Mouse (Mus musculus) heart, adult 11 months (tissue): ENCODE measurements at regions not wholly inside any gene's neighbourhood (a gene's known extent, or its start where the extent isn't known, plus 50 kb on each side); places are given as distances from the start of the nearest gene placed in this dataset.

ENCODE experiments used
- DNase-seq: peaks from one replicate; pipeline ENCODE4 v3.0.0; 2022

DNA sequence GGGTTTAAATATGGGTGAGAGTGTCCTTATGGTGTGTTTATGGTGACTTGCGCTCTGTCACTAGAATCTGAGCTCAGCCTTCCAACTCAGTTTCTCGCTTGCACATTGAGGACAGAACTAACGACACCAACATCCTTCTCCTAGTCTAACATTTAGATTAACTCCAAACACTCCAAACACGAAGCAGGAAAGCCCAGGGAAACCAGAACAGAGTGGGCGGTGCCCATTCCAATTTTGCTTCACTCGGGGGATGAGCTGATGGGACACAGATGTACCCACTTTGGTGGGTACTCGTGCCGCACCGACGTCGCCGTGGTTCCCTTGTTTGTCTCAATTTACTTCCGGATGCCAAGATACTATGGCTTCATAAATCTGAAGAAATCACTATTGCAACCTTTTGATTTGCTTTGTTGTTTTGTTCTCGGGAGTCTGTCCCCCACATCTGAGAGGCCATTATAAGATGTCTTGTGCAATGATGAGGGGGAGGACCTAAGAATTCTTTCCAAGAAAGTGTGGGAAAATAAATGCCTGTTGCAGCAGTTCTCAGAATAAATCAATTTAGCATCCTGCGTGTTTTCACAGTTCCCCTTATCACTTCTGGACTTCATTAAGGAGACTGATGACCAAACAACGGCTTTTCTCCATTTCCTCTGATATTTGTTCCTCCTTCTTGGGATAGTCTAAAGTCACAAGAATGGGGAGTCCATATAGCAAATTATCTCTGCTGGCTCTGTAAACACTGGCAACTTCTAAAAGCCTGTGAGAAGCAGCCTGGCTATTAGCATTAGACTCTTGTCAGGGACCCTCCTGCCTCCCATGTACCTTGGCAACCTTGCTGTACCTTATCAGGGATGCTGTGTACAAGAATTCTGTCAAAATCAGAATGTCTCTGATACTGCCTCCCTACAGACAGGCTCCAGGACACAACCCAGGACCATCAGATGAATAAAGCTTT lies 96.2 kb upstream of the Klf9 start:
- peak; percentile 92 for DNase-seq

GRCm38 (mm10) chr19:23051456-23051855 lies 89.6 kb upstream of the Klf9 start:
- DNase-seq: no peak

- DNase-seq: peak; percentile 97
Observed at GRCm38 (mm10) chr19:23054440-23054839, 86.6 kb upstream of the Klf9 start.

- DNase-seq: peak; percentile 92
Observed at GRCm38 (mm10) chr19:23055916-23056805, 84.9 kb upstream of the Klf9 start.

DNA sequence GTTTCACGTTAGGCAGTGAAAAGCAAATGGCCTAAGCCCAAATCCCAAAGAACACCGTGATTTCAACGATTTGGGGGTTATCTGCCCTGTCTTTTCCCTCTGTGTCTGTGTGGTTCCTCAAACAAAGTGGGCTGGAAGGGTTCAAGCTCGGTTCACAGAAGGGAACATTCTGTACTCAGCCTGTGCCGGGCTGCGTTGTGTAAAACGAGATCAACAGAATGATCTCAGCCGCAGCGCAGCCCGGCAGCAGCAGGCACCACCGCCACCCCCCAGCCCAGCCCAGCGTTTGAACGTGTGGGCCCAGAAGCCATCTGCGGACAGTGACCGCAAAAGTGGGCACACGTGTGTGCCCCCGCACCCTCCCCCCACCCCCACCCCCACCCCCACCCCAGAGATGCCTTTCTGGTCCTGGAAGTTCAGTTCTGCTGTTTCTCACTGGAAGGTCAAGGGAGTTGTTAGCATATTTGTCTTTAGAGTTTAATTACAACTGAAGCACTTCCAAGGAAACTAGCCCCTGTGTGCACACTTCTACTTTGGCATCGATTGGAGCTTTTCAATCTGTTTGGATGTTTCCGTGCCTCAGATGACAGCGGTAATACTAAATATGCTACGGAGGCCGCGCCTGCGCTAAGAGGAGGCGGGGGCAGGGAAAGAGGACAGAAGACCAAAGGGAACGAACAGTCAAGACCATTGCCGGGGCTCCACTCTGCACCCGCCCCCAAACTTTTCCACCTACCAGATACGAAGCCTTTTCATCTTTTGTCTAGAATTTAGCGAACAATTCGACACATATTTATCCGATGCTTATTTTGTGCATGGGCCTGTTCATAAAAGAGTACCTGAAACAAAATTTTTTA lies 83.9 kb upstream of the Klf9 start:
- peak; percentile 99 for DNase-seq

- DNase-seq: peak; percentile 96
Observed at GRCm38 (mm10) chr19:23057739-23058501, 83.1 kb upstream of the Klf9 start.

GRCm38 (mm10) chr19:23058502-23058900 lies 82.5 kb upstream of the Klf9 start:
- DNase-seq: peak; percentile 94

- peak; percentile 88 for DNase-seq
Observed at GRCm38 (mm10) chr19:23061081-23061640, 79.9 kb upstream of the Klf9 start.

DNA sequence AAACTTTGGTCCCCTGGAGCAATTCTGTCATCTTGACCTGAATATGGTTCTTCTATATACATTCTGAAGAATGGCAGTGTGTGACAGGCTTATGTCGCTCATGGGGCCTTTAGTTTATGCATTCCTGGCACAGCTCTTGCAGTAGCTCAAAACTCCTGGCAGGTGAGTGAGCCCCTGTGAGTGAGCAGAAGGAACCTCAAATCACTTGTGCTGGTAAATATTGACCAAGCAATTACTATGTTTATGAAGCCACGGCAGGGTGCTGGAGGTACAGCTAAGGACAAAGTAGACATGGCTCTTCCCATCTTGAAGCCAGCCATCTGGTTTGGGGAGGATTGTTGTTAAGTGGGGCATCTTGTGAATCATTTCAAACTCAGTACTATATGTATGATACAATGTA lies 79.1 kb upstream of the Klf9 start:
- DNase-seq: no peak

- DNase-seq: no peak
Observed at GRCm38 (mm10) chr19:23062851-23063250, 78.2 kb upstream of the Klf9 start.

- DNase-seq: peak; percentile 98
Observed at GRCm38 (mm10) chr19:23065548-23065947, 75.5 kb upstream of the Klf9 start.

DNA sequence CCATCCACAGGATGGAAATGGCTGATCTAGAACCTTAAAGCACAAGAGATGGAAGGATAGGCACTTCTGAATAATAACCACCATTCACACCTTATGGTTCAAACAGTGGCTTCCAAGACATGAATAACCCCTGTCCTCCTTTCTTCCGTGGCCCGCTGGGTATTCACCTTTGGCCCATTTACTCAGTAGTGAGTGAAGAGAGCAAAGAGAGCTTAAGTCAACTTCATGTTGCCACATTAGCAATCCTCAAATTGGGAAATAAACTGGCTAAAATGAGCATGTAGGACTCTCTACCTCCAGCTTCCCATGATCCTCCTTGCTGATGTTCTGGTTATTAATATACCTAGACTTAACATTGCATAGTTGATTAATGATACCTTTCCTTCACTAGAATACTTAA lies 74.3 kb upstream of the Klf9 start:
- DNase-seq: no peak

DNA sequence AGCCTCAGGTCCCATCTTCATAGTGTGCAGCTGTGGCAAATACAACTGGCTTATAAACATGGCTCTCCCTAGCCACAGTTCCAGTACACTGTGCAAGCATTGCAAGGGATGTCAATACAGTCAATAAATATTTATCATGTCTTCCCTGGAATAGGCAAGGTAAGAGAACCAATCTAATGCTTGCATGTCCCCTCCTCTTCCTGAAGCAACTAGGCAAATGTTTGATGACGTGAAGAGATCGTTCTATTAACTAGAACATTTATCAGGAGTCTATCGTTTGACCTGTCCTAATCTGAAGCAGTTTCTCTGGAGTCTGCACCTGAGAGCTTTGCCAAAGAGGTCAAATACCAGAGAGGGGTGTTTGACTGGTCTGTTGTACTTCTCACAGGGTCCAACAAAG lies 72.4 kb upstream of the Klf9 start:
- DNase-seq: no peak

DNA sequence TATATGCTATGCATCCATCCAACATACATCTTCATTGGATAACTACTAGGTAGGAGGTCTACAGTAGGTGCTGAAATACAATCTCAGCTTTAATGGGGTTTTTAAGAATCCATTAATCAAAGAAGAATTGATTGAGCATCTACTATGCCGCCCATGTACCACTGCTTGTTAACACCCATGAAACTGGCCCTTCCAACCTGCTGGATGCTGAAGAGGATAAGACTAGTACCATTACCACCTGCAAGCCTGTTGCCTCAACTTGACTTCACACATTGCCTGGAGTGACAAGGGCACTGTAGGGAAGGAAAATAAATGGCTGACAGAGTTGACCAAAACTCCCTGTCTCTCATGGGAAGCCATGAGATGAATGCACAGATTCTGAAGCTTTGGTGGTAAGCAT lies 71.4 kb upstream of the Klf9 start:
- peak; percentile 73 for DNase-seq

DNA sequence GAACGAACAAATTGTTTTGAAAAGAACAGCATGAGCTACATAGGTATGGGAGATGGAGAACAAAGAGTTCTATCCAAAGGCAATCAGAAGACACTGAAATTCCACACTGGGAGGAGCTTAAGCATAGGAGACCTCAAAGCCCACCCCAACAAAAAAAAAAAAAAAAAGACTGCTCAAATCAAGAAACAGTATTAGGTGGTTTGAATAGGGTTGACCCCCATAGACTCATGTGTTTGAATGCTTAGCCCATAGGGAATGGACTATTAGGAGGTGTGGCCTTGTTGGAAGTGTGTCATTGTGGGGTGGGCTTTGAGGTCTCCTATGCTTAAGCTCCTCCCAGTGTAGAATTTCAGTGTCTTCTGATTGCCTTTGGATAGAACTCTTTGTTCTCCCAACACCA lies 70.0 kb upstream of the Klf9 start:
- peak; percentile 84 for DNase-seq

- no peak for DNase-seq
Observed at GRCm38 (mm10) chr19:23074602-23075570, 66.1 kb upstream of the Klf9 start.

GRCm38 (mm10) chr19:23075790-23076189 lies 65.2 kb upstream of the Klf9 start:
- no peak for DNase-seq

DNA sequence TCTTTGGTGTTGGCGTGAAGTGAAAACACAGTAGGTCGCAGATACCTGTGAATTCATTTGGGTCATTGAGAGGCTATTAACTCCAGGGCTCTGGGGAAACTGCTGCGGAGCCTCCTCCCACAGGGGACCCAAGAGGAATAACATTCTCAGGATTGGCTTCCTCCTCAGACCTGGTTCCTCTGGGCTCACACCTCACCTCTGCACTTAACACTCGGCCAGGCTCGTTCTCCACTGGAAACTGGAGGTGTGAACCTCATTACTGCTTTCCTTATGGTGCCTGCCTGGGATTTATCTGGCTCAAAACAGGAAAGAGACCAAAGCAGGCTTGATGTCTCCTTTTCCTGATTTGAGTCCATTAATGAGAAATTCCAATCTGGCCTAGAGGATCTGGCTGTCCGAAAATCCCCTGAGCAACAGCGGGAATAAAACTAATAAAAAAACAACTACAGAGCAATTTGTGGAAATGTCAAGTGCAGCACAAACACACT lies 55.8 kb upstream of the Klf9 start:
- DNase-seq: peak; percentile 83

DNA sequence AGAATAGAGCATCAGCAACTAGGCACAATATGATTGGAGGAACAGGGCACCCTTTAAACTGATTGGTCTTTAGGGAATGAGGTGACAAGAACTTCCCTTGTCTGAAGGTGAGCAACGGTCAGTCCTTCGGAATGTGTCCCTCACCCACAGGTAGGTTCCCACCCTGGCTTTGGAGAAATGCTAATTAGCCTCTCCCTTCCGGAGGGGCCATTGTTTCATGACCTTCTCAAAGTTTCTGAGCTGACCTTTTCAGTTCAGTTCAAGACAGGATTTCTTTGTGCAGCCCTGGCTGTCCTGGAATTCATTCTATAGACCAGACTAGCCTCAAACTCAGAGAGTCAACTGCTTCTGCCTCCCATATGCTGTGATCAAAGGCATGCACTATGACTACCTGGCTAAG lies 53.5 kb upstream of the Klf9 start:
- peak; percentile 56 for DNase-seq

DNA sequence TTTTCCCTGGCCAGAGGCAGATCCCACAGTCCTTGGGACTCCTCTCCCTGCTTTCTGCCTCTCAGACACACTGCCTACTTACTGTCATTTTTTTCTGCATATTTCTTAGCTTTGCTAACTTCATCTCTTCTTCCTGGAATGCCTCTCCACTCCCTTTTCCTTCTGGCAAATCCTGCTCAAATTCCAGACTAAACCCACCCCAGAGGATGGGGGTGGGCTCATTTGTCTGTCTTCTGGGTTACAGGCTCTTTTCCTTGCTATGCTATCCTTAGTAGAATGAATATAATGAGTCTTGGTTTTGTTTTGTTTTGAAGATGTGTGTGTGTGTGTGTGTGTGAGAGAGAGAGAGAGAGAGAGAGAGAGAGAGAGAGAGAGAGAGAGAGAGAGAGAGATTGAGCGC lies 51.9 kb upstream of the Klf9 start:
- peak; percentile 61 for DNase-seq
